Mouse (Mus musculus): ENCODE data around the gene Cebpz.

Gene Cebpz

GRCm38 (mm10) chr17:78936466-78937228, at the start of gene Cebpz, which contains the start of gene Ndufaf7:
Gene Cebpz (minus strand): TSS chr17:78937066.
Gene Ndufaf7 (plus strand): TSS chr17:78937136.
- DNase-seq (ENCODE audit: low spot score in 2 of 2): peak; percentile 93 to 94

GRCm38 (mm10) chr17:78983736-78984135, 46.9 kb upstream of the Cebpz start:
- no peak for DNase-seq (ENCODE audit: low spot score in 2 of 2)

GRCm38 (mm10) chr17:78983166-78983565, 46.3 kb upstream of the Cebpz start:
- no peak for DNase-seq (ENCODE audit: low spot score in 2 of 2)

GRCm38 (mm10) chr17:78968500-78968899, 31.6 kb upstream of the Cebpz start:
- DNase-seq (ENCODE audit: low spot score in 2 of 2): no peak

GRCm38 (mm10) chr17:78966092-78966883, 29.4 kb upstream of the Cebpz start:
- DNase-seq (ENCODE audit: low spot score in 2 of 2): no peak

GRCm38 (mm10) chr17:78964387-78964786, 27.5 kb upstream of the Cebpz start:
- no peak for DNase-seq (ENCODE audit: low spot score in 2 of 2)

GRCm38 (mm10) chr17:78959473-78959872, 22.6 kb upstream of the Cebpz start:
- no peak for DNase-seq (ENCODE audit: low spot score in 2 of 2)

- no peak for DNase-seq (ENCODE audit: low spot score in 2 of 2)
Measured at GRCm38 (mm10) chr17:78953240-78953639, 16.4 kb upstream of the Cebpz start.

- DNase-seq (ENCODE audit: low spot score in 2 of 2): no peak
Measured at GRCm38 (mm10) chr17:78952070-78952469, 15.2 kb upstream of the Cebpz start.

GRCm38 (mm10) chr17:78951225-78951624, 14.4 kb upstream of the Cebpz start:
- DNase-seq (ENCODE audit: low spot score in 2 of 2): no peak

GRCm38 (mm10) chr17:78942579-78942978, 5.7 kb upstream of the Cebpz start:
- DNase-seq (ENCODE audit: low spot score in 2 of 2): no peak

- no peak for DNase-seq (ENCODE audit: low spot score in 2 of 2)
Measured at GRCm38 (mm10) chr17:78938927-78939326, 2.1 kb upstream of the Cebpz start.

- DNase-seq (ENCODE audit: low spot score in 2 of 2): no peak
Measured at GRCm38 (mm10) chr17:78937229-78937853, 475 bp upstream of the Cebpz start.

GRCm38 (mm10) chr17:78935857-78936256, 1.0 kb downstream of the Cebpz start:
- DNase-seq (ENCODE audit: low spot score in 2 of 2): no peak

- no peak for DNase-seq (ENCODE audit: low spot score in 2 of 2)
Measured at GRCm38 (mm10) chr17:78917696-78918095, 19.2 kb downstream of the Cebpz start.

GRCm38 (mm10) chr17:78916899-78917298, 20.0 kb downstream of the Cebpz start:
- no peak for DNase-seq (ENCODE audit: low spot score in 2 of 2)

- DNase-seq (ENCODE audit: low spot score in 2 of 2): peak; percentile 80 to 81
Measured at GRCm38 (mm10) chr17:78916369-78916813, 20.5 kb downstream of the Cebpz start, which contains the start of gene Cebpzos. Gene Cebpzos (plus strand): TSS chr17:78916500.

- no peak for DNase-seq (ENCODE audit: low spot score in 2 of 2)
Measured at GRCm38 (mm10) chr17:78915772-78916171, 21.1 kb downstream of the Cebpz start.

GRCm38 (mm10) chr17:78913921-78914320, 22.9 kb downstream of the Cebpz start:
- no peak for DNase-seq (ENCODE audit: low spot score in 2 of 2)

GRCm38 (mm10) chr17:78912861-78913281, 24.0 kb downstream of the Cebpz start:
- no peak for DNase-seq (ENCODE audit: low spot score in 2 of 2)

GRCm38 (mm10) chr17:78909374-78909773, 27.5 kb downstream of the Cebpz start:
- no peak for DNase-seq (ENCODE audit: low spot score in 2 of 2)

- DNase-seq (ENCODE audit: low spot score in 2 of 2): no peak
Measured at GRCm38 (mm10) chr17:78906892-78907291, 30.0 kb downstream of the Cebpz start, which contains the start of gene Sult6b1. Gene Sult6b1 (minus strand): TSS chr17:78906992.

Measured in urinary bladder, postnatal 4 days (tissue).